Mouse (Mus musculus): ENCODE measurements around the gene Gan. TPM values are rescaled to one million over a fixed set of nuclear protein-coding genes. Genes with fewer than 3 reads are reported as not detected.

The Gan gene
- total and polyA plus RNA-seq, 3 experiments: 1.5 to 2.9 (median 2.8) TPM

DNA sequence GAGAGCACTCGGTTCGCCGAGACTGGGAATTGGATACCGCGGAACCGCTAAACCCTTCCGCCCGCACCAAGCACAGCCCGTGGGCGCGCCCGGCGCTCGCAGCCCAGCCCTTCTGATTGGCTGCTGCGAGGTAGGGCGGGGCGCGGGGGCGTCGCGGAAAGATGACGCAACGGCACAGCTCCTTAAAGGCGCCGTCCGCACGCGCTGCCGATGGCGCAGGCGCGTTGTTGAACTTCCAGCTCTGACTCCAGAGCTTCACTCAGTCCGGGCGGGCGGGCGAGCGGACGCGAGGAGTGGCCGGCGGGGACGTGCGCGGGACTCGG is 205 bp upstream of the Gan start (continued):
- TF ChIP-seq KAT2A (IDR thresholded peaks at IDR 0.05; ENCODE audit: insufficient replicate concordance, low read length) (peak; percentile 61; the same call in 1 of the 2 replicates), HCFC1 (IDR thresholded peaks at IDR 0.05; ENCODE audit: low read depth, low read length) (peak; percentile 86), CTCF (conservative IDR thresholded peaks at IDR 0.05 in 1 of 2, IDR thresholded peaks at IDR 0.05 in 1 of 2; ENCODE audit: low read depth in 2 of 2, low read length in 2 of 2) (no peak)

- dilution Hi-C loops (cut with MboI; ENCODE audit: extremely low pct_ligation_motif_present, extremely low pct_unique_long_range_greater_than_20kb, low sequenced_read_pairs): no loop called here
- Histone ChIP-seq H3K4me1 (ENCODE audit: control insufficient read depth in 1 of 2, insufficient read depth in 2 of 2) (peaks cover 5 to 31% of the 10 kb centered on the region in 2 experiments), H3K27ac (ENCODE audit: insufficient read depth, low read depth) (no peak overlapping the region), H3K9ac (ENCODE audit: insufficient read depth, low read depth) (no peak overlapping the region), H3K4me2 (ENCODE audit: insufficient read depth, low read depth, poor library complexity, severe bottlenecking) (peak overlapping the region; percentile 24; the same call in 1 of the 2 replicates), H3K4me3 (replicated peaks in 1 of 3; ENCODE audit: low read depth in 2 of 3, low read length in 2 of 3, poor library complexity in 1 of 3) (no peak overlapping the region), H3K9me3 (replicated peaks; ENCODE audit: low read length) (no peaks in the 10 kb centered on the region), H3K36me3 (replicated peaks in 1 of 2; ENCODE audit: control insufficient read depth in 1 of 2, insufficient read depth in 1 of 2, low read length in 1 of 2) (peaks cover 0 to 6% of the 10 kb centered on the region in 2 experiments), H3K79me2 (replicated peaks; ENCODE audit: control insufficient read depth, extremely low read depth, insufficient read depth, poor library complexity, severe bottlenecking) (no peaks in the 10 kb centered on the region), H3K27me3 (replicated peaks) (no peaks in the 10 kb centered on the region)
- TF ChIP-seq MAZ (IDR thresholded peaks at IDR 0.05; ENCODE audit: low read depth, low read length) (no peak), CHD1 (IDR thresholded peaks at IDR 0.05; ENCODE audit: low read depth, low read length) (no peak), ETS1 (conservative IDR thresholded peaks at IDR 0.05; ENCODE audit: low read depth, low read length) (no peak), CTCF (conservative IDR thresholded peaks at IDR 0.05 in 1 of 2, IDR thresholded peaks at IDR 0.05 in 1 of 2; ENCODE audit: low read depth in 2 of 2, low read length in 2 of 2) (no peak), JUND (conservative IDR thresholded peaks at IDR 0.05; ENCODE audit: low read depth, low read length) (no peak), HCFC1 (IDR thresholded peaks at IDR 0.05; ENCODE audit: low read depth, low read length) (no peak), MAX (IDR thresholded peaks at IDR 0.05; ENCODE audit: low read length) (no peak), POLR2A (IDR thresholded peaks at IDR 0.05; ENCODE audit: low read depth, low read length) (no peak), EP300 (IDR thresholded peaks at IDR 0.05; ENCODE audit: low read length) (no peak), USF2 (conservative IDR thresholded peaks at IDR 0.05; ENCODE audit: low read depth, low read length) (no peak), TCF12 (IDR thresholded peaks at IDR 0.05; ENCODE audit: low read depth, low read length) (no peak)
- no peak for DNase-seq (ENCODE audit: extremely low read depth)
- in situ Hi-C loops (cut with MboI; ENCODE audit: low pct_ligation_motif_present, low pct_unique_long_range_greater_than_20kb, low sequenced_read_pairs): loop anchor here (5.0 kb wide), 1 partner anchor 37 kb away; no protein-coding TSS in a partner anchor
Measured at GRCm38 (mm10) chr8:117159031-117159430, 1.1 kb downstream of the Gan start.

GRCm38 (mm10) chr8:117164912-117165311 is 7.0 kb downstream of the Gan start:
- Histone ChIP-seq H3K27me3 (replicated peaks) (no peaks in the 10 kb centered on the region), H3K79me2 (replicated peaks; ENCODE audit: control insufficient read depth, extremely low read depth, insufficient read depth, poor library complexity, severe bottlenecking) (0 out of 2 replicates have a peak, but pooled peaks cover 4% of the 10 kb centered on the region), H3K9ac (ENCODE audit: insufficient read depth, low read depth) (no peak overlapping the region), H3K4me3 (replicated peaks in 1 of 3; ENCODE audit: low read depth in 2 of 3, low read length in 2 of 3, poor library complexity in 1 of 3) (no peak overlapping the region), H3K4me1 (ENCODE audit: control insufficient read depth in 1 of 2, insufficient read depth in 2 of 2) (0 out of 4 replicates have a peak, but pooled peaks cover 0 to 3% of the 10 kb centered on the region in 2 experiments), H3K27ac (ENCODE audit: insufficient read depth, low read depth) (no peak overlapping the region), H3K4me2 (ENCODE audit: insufficient read depth, low read depth, poor library complexity, severe bottlenecking) (no peak overlapping the region), H3K9me3 (replicated peaks; ENCODE audit: low read length) (no peaks in the 10 kb centered on the region), H3K36me3 (replicated peaks in 1 of 2; ENCODE audit: control insufficient read depth in 1 of 2, insufficient read depth in 1 of 2, low read length in 1 of 2) (peaks cover 0 to 34% of the 10 kb centered on the region in 2 experiments)
- TF ChIP-seq NELFE (IDR thresholded peaks at IDR 0.05; ENCODE audit: low read depth, low read length): no peak
- TF ChIP-seq SIN3A (IDR thresholded peaks at IDR 0.05; ENCODE audit: low read length): no peak
- TF ChIP-seq ZKSCAN1 (IDR thresholded peaks at IDR 0.05; ENCODE audit: borderline replicate concordance, low read depth, low read length): no peak
- no peak for TF ChIP-seq JUND (conservative IDR thresholded peaks at IDR 0.05; ENCODE audit: low read depth, low read length)
- no peak for TF ChIP-seq MEF2A (IDR thresholded peaks at IDR 0.05; ENCODE audit: borderline replicate concordance, low read depth, low read length)
- TF ChIP-seq UBTF (IDR thresholded peaks at IDR 0.05; ENCODE audit: low read depth, low read length): no peak
- no peak for TF ChIP-seq ZNF384 (IDR thresholded peaks at IDR 0.05; ENCODE audit: low read depth, low read length)
- TF ChIP-seq JUN (IDR thresholded peaks at IDR 0.05; ENCODE audit: insufficient read depth, low read depth, low read length): no peak
- no peak for TF ChIP-seq ELF1 (IDR thresholded peaks at IDR 0.05; ENCODE audit: low read depth, low read length)
- no peak for TF ChIP-seq SMC3 (IDR thresholded peaks at IDR 0.05; ENCODE audit: low read depth, low read length)
- TF ChIP-seq CHD2 (IDR thresholded peaks at IDR 0.05; ENCODE audit: low read length): no peak
- TF ChIP-seq TCF12 (IDR thresholded peaks at IDR 0.05; ENCODE audit: low read depth, low read length): no peak
- TF ChIP-seq IRF4 (IDR thresholded peaks at IDR 0.05; ENCODE audit: low read depth, low read length): no peak
- TF ChIP-seq MYC (IDR thresholded peaks at IDR 0.05; ENCODE audit: low read depth, low read length): no peak
- no peak for TF ChIP-seq CTCF (conservative IDR thresholded peaks at IDR 0.05 in 1 of 2, IDR thresholded peaks at IDR 0.05 in 1 of 2; ENCODE audit: low read depth in 2 of 2, low read length in 2 of 2)
- TF ChIP-seq USF1 (IDR thresholded peaks at IDR 0.05; ENCODE audit: low read depth, low read length): no peak
- no peak for TF ChIP-seq ZC3H11A (IDR thresholded peaks at IDR 0.05; ENCODE audit: low read depth, low read length)
- TF ChIP-seq KAT2A (IDR thresholded peaks at IDR 0.05; ENCODE audit: insufficient replicate concordance, low read length): no peak
- no peak for TF ChIP-seq EP300 (IDR thresholded peaks at IDR 0.05; ENCODE audit: low read length)
- in situ Hi-C loops (cut with MboI; ENCODE audit: low pct_ligation_motif_present, low pct_unique_long_range_greater_than_20kb, low sequenced_read_pairs) (no loop called here), dilution Hi-C loops (cut with MboI; ENCODE audit: extremely low pct_ligation_motif_present, extremely low pct_unique_long_range_greater_than_20kb, low sequenced_read_pairs) (no loop called here)
- no peak for DNase-seq (ENCODE audit: extremely low read depth)

Measured in CH12.LX (cell line).